Mouse (Mus musculus) spleen, adult 2 months (tissue): Measurements from ENCODE around the gene Rb1.

Source experiments
- CTCF ChIP-seq: fragments of 200-500 bp; IDR thresholded peaks from 2 replicates; pipeline ENCODE4 v1.5.1; 2011; ENCODE audit warnings: mild to moderate bottlenecking, inconsistent platforms; ENCODE audit not compliant: insufficient read depth, insufficient read length, insufficient replicate concordance; ENCODE audit errors: extremely low read depth
- POLR2A ChIP-seq: fragments of 200-500 bp; IDR thresholded peaks from 2 replicates; pipeline ENCODE4 v1.6.1; 2011; ENCODE audit warnings: low read depth, low read length, inconsistent platforms

DNA sequence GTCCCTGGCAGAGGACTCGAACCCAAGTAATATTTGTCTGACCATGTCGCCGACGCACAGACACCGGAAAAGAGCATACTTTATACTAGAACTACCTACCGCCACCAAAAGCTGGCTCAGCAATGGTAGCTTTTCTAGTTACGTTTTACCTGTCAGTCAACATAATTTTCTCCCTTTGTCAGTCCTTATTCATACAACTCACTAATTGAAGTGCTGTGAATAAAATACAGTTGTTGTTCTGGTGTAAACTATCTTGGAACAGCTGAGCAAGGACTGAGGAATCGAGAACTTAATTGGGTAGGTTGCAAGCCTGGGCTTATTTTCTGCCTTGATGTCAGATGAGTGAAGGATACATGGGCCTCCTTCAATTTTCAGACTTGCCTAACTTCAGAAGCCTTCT lies 889 bp upstream of the Rb1 start:
- TF ChIP-seq POLR2A (no peak), CTCF (no peak)
